Mouse (Mus musculus) adipocyte (in vitro differentiated cells): ENCODE measurements around the gene Tat.
"Not testable (repeated sequence)": the region's sequence is repeated elsewhere in the genome, so short reads cannot be mapped to it uniquely, and the experiment has no call there.

Experiments
- DNase-seq: peaks from one replicate; pipeline ENCODE4 v3.0.0-alpha.2; 2016; ENCODE audit warnings: low spot score

Tat gene

DNA sequence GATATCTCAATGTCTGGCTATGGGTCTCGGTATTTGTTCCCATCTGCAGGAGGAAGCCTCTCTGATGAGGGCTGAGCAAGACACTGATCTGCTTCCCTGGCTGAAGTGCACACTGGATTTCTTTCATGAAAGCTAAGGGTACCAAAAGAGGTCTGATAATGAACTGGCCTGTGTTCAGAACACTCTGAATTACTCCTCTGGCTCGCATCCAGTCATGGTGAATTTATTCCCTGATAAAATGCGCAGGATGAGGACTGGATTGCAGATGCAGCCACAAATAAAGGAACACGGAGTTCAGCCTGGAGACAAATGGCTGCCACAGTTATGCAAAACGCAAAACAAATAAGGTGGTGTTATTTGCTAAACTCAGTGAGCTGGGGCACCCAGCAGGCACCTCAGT, 6.3 kb upstream of the Tat start:
- DNase-seq, result no peak

DNA sequence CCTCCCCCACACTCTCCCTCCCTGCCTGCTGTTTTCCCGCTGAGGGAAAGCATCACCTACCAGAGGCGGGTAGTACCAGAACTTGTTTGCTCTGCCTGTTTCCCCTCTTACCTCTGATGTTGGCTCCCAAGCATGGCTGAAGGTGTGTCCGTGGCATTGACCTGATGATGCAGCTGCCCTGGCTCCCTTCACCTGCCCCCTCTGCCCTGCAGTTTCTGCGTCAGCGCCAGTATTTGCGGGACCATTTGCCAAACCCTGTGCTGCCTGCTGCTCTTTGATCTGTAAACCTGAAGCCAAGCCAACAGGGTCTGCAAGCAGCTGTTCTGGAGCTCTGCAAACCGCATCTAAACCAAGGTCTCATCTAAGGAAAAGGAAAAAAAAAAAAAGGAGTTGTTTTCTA, 3.9 kb upstream of the Tat start:
- no peak for DNase-seq

DNA sequence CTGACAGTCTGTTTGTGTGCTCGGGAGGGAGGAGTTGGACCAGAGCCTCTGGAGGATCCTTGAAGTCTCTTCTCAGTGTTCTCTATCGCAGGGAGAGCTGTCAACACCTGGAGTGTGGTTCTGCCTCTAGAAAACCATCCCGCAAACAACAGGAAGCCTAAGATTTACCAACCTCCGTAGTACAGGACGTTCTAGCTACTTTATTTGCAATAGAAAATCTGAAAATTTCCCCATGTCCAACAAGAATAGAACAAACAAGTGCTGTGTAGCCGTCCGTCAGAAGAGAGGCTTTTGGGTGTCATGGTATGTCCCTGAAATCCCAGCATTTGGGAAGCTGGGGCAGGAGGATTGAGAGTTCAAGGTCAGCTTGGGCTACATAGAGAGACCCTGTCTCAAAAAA, 2.5 kb upstream of the Tat start:
- no peak for DNase-seq

DNA sequence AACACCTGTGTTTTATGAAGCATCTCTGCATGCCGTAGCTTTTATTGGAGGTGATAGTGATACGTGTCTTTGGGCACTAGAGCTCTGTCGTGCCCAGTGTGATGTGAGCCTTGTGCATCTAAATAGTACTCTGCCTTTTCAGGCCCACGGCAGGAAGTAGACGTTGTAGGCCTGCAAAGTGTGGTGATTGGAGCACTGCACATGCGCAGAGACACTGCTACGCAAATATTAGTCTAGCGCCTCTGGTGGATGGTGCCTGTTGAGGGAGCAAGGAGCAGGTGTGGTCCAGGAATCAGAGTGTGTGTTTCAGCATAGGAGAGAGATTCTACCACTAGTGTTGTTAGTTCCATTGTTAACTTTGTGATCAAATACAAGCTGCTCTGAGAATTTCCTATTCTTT, 1.1 kb upstream of the Tat start:
- no peak for DNase-seq

DNA sequence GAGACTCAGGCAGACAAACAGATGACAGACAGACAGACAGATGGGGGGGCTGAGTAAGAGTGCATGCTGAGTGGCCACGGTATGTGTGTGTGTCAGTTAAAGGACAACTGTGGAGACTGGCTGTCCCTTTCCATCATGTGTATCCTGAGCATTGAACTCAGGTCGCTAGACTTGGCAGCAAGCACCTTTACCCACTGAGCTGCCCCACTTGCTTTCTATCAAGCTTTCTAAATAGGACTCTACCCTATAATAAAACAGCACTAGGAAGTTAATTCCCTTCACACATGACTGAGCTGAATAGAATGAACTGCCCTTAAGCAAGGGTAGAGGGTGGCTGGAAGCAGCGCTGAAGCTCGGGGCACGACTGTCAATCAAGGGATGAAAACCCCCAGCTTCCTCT, 1.9 kb downstream of the Tat start:
- DNase-seq, result no peak

DNA sequence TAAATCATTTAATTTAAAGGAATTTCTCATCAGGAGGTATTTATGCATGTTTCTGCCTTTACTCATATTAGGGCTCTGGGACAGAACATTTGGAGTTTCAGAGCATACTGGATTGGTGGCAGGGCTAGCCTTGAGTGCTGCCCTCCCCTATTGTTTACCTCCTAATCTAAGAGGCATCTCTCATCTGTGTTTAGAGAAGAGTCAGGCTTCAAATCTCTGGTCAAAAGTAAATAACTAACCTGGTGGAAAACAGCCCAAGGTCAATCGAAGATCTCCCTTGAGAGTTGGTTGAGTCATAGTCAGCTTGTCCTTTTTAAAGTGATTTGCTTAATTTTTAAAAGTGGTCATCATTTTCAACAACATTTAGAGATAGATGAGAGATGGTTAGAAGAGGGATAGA, 2.7 kb downstream of the Tat start:
- DNase-seq, result no peak

DNA sequence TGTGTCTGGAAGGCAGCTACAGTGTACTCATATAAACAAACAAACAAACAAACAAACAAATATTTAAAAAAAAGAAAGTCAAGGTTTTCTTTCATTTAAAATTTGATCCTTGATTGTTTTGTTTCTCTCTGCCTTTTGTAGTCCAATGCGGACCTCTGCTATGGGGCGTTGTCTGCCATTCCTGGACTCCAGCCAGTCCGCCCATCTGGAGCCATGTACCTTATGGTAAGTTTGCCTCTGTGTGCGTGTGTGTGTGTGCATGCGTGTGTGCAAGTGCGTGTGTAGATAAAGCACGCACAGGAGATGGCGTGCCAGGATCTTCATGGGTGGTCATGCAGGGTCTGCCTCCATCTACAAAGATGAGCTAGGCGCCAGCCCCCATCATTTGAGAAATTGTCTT, 7.1 kb downstream of the Tat start:
- DNase-seq, result no peak

DNA sequence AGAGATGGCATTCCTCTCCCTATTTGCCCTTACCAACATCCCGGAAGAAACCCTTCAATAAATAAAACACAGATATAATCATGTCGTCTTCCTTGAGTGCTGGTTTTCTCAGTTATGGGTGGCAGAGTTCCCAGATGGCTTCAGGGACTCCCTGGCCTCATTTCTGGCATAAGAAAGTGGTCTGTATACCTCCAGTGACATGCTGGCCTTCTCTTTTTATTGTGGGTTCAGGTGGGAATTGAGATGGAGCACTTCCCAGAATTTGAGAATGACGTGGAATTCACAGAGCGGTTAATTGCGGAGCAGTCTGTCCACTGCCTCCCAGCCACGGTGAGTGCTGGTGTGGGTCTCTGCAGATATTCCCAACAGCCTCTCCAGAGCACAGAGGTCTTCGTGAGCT, 7.8 kb downstream of the Tat start:
- no peak for DNase-seq

DNA sequence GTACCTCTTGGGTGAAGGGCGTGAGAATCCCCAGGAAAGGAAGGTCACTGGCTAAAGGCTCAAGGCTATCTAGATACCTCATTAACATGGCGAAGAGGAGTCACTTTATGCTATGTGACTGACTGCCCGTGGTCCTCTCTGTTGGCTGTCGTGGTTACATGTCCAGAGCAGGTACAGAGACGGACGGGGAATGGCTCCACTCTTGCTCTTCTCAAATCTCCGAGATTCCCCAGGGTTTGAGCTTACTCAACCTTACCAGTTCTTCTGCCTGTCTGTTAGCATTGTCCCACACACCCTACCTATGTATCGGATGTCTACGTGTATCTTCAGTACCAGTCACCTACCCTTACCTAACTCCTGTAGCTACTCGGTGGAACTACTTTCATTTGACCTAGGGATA, 9.7 kb downstream of the Tat start:
- DNase-seq, result no peak

DNA sequence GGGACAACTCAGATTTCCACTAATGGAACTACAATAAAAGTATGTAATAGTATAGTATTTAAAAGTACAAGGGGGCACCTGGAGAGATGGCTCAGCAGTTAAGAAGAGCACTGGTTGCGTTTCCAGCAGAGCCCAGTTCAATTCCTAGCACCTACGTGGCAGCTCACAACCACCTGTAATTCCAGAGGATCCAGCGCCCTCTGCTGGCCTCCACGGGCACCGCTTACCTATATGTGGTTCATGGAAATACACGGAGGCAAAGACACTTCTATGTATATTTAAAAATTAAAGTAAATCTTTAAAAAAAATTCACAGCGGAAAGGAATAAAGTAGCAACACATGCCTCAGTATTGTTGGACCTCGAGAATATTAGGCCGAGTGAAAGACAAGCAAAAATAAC, 12.7 kb downstream of the Tat start:
- DNase-seq, result no peak

DNA sequence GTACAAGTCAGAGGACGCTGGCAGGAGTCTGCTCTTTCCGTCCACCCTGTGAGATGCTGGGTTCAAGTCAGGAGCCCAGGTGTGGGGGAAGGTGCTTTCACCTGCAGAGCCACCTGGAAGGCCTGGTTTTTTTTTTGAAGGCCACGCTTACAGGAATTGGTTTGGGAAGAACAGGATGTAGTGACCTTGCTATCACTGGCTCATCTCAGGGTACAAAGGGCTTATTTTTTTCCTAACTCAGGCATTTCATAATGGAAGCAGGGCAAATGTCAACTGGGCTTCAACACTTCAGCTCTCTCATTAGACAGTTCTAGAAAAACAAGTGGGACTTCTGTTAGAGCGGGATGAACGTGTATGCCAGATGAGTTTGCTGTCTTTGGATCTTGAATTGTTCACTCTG, 14.1 kb downstream of the Tat start:
- no peak for DNase-seq

DNA sequence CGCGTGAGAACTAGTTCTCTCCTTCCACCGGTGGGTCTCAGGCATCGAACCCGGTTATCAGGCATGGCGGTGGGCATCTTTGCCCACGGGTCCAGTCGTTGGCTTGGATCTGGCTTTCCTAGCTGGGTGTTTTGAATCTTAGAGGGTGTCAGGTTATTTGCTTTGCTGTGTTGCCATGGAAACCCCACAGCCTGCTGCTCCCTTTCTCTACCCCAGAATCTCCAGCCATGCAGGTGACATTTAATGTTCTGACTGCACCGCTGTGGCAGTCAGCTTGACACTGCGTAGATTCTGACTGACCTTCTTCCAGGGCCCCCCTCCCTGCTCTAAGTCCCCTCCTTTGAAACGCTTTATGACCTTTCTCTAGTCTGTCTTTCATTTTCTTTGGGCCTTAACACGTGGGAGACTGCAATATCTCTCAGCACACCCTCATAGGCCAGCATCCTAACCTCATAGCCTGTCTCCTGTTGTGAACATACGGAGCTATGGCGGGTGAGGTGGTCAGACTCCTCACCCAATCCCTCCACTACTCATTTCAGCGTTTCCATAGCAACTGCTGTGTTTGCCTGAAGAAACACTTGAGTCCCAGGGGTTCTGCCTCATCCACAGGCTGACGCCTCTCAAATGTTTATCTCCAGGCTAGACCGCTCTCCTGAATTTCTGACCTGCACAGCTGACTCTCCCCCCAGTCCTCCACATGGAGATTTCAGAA, 16.2 kb downstream of the Tat start:
- DNase-seq, result no peak

DNA sequence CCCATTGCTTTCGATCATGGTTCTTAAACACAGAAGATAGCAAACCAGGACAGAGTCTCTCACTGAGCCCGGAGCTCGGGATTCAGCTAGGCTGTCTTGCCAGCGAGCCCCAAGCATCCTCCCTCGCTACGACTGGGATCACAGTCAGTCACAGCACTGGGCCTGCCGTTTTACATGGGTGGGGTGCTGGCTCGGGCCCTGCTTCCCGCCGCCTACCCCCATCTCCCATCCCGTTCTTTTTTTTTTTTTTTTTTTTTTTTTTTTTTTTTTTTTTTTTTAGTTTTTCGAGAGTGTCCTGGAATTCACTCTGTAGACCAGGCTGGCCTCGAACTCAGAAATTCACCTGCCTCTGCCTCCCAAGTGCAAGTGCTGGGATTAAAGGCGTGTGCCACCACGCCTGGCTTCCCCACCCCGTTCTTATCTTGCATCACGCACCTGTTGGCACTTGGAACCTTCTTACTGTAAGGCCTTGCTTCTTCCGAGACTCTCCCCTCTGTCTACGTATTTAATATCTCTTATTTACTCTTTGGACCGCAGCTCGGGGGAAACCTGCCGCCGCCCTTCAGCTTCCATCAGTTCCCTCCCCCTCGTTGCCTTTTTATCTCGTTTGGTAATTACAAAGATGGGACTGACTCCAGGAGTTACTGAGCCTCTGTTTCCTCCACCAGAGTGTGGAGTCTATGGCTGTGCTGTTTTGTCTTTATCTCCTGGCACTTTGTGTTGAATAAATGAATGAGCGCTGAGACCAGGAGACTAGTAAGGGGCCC, 18.2 kb downstream of the Tat start:
- DNase-seq, result no peak

DNA sequence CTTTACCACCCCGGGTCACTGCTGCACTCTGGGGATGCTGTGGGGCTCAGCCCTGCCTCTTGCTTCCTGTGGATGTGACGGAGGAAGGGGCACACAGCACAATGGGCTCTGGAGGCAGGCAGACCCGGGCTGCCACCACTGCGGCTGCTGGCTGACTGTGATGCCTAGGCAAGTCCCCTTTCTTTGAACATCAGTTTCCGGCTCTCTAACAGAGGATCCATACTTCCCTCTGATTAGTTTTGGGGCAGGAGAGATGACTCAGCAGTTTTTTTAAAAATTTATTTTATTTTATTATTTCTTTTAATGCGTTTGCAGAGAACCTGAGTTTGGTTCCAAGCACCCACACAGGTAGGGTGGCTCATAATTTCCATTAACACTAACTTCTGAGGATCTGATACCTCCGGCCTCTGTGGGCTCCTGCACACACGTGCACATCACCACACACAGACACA, 18.8 kb downstream of the Tat start:
- DNase-seq, result no peak

DNA sequence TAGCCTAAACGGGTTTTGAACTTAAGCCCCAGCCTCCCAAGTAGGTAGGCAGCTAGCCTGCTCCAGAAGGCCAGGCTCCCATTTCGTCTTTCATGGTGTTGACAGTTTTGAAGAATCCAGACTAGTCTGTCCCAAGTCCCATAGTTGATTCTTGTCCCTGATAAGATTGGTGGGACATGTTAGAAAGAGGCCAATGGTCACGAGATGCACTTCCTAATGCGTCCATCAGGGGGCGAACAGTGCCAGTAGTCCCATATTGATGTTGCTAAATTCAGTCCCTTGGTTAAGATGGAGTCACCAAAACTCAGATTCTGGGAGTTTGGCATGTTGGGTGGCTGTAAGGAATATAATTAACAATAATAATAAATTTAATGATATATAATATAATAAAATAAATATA, 20.6 kb downstream of the Tat start:
- peak; percentile 43 for DNase-seq

DNA sequence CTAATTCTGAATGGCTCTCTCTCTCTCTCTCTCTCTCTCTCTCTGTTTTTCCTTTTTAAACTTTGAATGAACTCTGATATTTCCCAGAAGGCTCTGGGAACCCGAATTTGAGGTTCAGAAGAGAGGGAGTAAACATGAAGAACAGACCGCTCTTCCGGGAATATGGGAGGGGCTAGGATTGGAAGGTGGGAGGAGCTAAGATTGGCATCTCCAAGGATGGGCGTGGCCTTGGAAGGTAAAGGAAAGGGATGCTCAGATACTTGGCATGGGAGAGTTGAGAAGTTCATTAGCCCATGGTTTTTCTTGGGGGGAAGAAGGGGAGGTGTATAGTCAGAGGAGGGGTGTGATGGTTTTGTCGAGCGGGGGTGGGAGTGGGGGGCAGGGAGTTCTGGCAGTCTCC, 31.8 kb downstream of the Tat start:
- DNase-seq, result no peak

DNA sequence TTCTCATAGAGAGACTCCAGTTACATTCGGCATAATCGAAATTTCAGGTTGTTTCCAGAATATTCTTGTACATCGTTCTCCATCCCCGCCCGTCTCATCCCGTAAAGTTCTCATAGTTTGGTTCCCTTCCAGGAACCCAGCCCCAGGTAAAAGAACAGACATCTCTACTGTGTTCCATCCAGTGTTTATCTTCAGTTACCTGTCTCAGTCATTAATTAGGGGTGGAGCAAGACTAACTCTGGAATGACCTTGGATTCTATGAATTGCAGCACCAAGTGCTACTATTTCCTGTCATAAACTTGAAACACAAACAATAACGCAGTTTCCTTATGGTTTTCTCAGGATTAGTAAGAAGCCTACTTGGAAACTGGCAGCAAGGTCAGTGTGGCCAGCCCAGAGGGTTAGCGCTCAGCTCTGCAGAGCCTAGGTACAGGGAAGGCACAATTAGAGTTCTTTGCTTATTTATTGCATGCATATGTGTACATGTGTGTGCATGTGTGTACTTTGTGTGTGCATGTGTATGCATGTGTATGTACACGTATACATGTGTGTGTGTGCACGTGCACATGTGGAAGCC, 32.6 kb downstream of the Tat start:
- no peak for DNase-seq

DNA sequence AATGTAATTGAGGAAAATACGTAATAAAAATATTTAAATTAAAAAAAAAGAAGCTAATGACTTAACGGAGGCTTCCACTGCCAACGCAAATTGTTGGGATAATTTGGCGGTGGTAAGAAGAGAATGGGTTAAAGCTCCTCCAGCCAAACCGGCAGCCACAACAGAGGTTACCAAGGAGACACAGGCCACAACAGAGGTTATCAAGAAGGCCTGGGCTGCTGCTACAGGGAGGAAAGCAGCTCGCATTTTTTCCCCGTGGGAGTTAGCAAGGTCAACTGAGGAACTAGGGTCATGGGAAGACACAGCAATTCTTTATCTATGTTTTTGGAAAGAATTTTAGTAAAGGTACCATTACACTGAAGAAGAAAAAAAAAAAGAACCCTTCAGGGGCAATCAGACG, 43.5 kb downstream of the Tat start:
- DNase-seq, result not testable (repeated sequence)

DNA sequence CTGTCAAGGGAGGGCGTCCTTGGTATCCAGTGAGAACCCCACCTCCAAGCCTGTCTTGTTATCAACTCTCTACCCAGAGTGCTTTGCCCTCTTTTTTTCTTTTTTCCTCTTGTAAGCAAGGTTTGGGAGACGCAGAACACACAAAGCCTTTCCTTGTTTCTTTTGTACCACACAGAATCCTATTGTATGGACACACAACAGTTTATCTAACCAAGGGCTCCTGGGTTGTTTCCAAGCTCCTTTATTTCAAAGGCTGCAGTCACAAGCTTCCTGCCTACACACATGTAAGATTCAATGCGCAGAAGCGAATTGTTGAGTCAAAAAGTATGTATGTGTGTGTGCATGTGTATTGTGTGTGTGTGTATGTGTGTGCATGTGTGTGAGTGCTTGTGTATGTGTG, 44.1 kb downstream of the Tat start:
- DNase-seq, result no peak

DNA sequence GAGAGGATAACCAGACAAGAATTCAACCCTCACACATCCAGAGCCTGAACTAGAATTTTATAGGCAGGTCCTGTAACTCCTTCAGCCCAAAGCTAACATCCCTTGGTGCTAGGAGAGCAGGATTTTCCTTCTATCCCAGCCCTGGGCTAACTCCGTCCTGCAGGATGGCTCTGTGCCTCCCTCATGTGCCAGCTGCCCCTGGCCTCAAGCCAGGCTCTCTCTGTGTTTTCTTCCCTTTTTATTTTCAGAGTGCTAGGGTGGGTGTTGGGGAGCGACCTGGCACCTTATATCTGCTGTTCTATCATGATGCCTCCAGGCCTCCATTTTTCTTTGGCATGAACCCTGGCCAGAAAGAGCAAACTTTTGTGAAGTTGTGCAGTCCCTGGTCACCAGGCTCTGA, 45.9 kb downstream of the Tat start:
- DNase-seq, result no peak

DNA sequence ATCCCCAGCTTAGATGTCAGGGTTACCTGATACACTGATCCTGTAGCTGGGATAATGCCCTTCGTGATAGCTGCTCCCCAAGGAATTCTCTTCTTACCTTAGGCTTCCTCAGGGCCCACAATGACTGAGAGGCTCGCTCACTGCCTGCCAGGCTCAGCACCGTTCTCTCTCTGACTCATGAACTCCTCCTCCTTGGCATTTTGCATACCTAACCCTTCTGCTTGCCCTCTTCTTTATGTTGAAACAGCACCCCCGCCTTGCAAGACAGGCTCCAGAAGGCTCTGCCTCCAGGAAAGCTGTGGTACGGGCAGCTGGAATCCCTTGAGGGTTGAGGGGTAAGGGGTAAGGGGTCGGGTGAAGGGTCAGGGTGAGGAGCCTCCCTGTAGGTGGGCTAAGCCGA, 49.0 kb downstream of the Tat start:
- DNase-seq, result no peak

DNA sequence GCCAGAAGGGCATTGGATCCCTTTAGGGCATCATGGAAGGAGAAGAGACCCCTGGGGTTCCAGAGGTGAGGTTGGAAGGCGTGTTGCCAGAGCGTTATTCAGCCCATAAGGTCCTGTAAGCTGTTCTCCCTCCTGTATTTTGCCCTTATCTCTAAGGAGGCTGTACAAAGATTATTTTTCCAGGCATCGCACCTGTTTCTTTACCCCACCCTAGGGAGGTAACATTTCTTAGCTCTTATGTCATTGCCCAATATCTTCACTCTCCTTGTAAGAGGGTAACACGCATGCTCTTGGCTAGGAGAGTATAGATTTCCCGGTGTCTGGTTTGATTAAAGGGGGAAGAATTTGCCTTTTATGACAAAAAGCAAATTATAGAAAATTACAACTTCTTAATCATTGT, 49.4 kb downstream of the Tat start, which contains the start of gene Chst4:
TSS of gene Chst4 (minus strand) at position 82 of the 400 bp plus-strand sequence.
- DNase-seq, result no peak

DNA sequence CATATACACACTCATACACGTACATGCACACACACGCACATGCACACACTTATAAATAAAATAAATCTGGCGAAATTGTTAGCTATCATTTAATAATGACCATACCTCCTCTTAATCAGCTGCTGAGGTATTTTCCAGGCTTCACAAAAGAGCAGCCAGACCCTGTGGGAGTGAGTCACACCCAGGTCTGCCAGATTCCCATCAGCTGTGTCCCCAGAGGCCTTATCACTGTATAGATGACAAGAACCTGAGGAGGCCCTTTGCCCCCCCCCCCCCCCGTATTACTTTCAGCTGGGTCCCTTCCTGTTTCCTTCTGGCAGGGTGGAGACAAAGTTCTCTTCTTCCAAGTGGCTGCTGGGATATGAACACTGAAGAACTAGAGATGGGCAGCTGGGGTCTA, 50.3 kb downstream of the Tat start:
- DNase-seq, result no peak
